Mouse (Mus musculus) testis, adult 2 months (tissue): Measurements from ENCODE around the gene Rfc2. TPM values are rescaled to one million over a fixed set of nuclear protein-coding genes. Genes with fewer than 3 reads are reported as not detected.
"Not testable (repeated sequence)": the region's sequence is repeated elsewhere in the genome, so short reads cannot be mapped to it uniquely, and the experiment has no call there.

Experiments
- H3K27ac ChIP-seq: fragments of 200-500 bp; 2 replicates; pipeline ENCODE4 v1.5.1; 2012; ENCODE audit warnings: low read depth, low read length; ENCODE audit not compliant: control insufficient read depth, insufficient read depth
- H3K27me3 ChIP-seq: fragments of 200-500 bp; 2 replicates; pipeline ENCODE4 v1.6.1; 2012; ENCODE audit warnings: mild to moderate bottlenecking, low read length, moderate library complexity; ENCODE audit not compliant: control insufficient read depth, insufficient read depth
- H3K36me3 ChIP-seq: fragments of 200-500 bp; 2 replicates; pipeline ENCODE4 v1.6.1; 2012; ENCODE audit warnings: mild to moderate bottlenecking, low read length; ENCODE audit not compliant: control insufficient read depth, insufficient read depth
- H3K4me1 ChIP-seq: fragments of 200-500 bp; 2 replicates; pipeline ENCODE4 v1.6.1; 2012; ENCODE audit warnings: low read length; ENCODE audit not compliant: control insufficient read depth, insufficient read depth
- H3K4me3 ChIP-seq: fragments of 200-500 bp; 2 replicates; pipeline ENCODE4 v1.5.1; 2012; ENCODE audit warnings: low read depth, mild to moderate bottlenecking, low read length, moderate library complexity, mixed read lengths; ENCODE audit not compliant: control insufficient read depth
- CTCF ChIP-seq: fragments of 200-500 bp; IDR thresholded peaks from 2 replicates; pipeline ENCODE4 v1.5.1; 2012; ENCODE audit warnings: low read depth, mild to moderate bottlenecking, inconsistent platforms, low read length, moderate library complexity; ENCODE audit not compliant: control insufficient read depth, insufficient read depth, insufficient replicate concordance
- POLR2A ChIP-seq: fragments of 200-500 bp; IDR thresholded peaks from 2 replicates; pipeline ENCODE4 v1.6.1; 2012; ENCODE audit warnings: low read depth, mild to moderate bottlenecking, inconsistent platforms, low read length, moderate library complexity; ENCODE audit not compliant: control insufficient read depth
- polyA plus RNA-seq: library from polyadenylated mRNA; depleted of rRNA; stranded (reverse); fragments of >200 nt; gene quantifications from 2 replicates; pipeline ENCODE4 v1.2.3, GENCODE M21; 2012; rRNA removed

Rfc2 gene
- polyA plus RNA-seq, 1 experiment, result 310 TPM

DNA sequence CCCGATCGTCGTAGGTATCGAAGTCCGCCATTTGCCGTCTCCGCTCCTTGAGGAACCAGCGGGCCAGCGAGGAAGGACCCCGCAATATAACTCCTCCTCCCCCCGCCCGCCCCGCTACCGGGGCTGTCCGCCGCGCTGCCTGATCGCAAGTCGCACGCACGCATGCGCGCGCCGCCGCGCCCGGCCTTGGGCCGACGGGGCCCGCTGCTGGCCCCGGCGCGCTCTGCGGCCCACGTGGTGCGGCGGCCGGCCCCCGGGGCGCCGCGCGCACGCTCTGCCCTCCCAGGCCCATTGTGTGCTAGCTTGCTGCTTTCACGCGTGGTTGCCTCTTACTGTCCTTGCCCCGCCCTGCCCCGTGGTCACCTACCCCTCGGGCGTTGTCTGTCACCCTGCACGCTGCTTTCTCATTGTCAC, 58.1 kb downstream of the Rfc2 start, which contains the start of gene Eif4h:
Eif4h (minus strand) TSS at position 222 of the 414 bp plus-strand sequence.
- Histone ChIP-seq H3K27ac (peak within 1 kb of the TSS; percentile 100), H3K36me3 (peaks cover 2% of the 10 kb centered on the region; the same call in 1 of the 2 replicates), H3K27me3 (no peaks in the 10 kb centered on the region), H3K4me3 (peak within 1 kb of the TSS; percentile 100), H3K4me1 (peaks cover 9% of the 10 kb centered on the region)
- TF ChIP-seq POLR2A, result peak; percentile 90
- TF ChIP-seq CTCF, result no peak

GRCm38 (mm10) chr5:134640371-134640770, 59.2 kb downstream of the Rfc2 start:
- TF ChIP-seq POLR2A, result no peak
- TF ChIP-seq CTCF, result no peak
- peaks cover 1% of the 10 kb centered on the region; the same call in 1 of the 2 replicates for H3K36me3 ChIP-seq
- no peak overlapping the region for H3K4me3 ChIP-seq
- no peaks in the 10 kb centered on the region for H3K27me3 ChIP-seq
- peaks cover 9% of the 10 kb centered on the region for H3K4me1 ChIP-seq
- H3K27ac ChIP-seq, result no peak overlapping the region

- H3K4me1 ChIP-seq, result peaks cover 5% of the 10 kb centered on the region
- H3K27me3 ChIP-seq, result no peaks in the 10 kb centered on the region
- TF ChIP-seq CTCF (no peak), POLR2A (no peak)
- no peak overlapping the region for H3K4me3 ChIP-seq
- no peaks in the 10 kb centered on the region for H3K36me3 ChIP-seq
- no peak overlapping the region for H3K27ac ChIP-seq
Observed at GRCm38 (mm10) chr5:134644121-134644520, 63.0 kb downstream of the Rfc2 start.

DNA sequence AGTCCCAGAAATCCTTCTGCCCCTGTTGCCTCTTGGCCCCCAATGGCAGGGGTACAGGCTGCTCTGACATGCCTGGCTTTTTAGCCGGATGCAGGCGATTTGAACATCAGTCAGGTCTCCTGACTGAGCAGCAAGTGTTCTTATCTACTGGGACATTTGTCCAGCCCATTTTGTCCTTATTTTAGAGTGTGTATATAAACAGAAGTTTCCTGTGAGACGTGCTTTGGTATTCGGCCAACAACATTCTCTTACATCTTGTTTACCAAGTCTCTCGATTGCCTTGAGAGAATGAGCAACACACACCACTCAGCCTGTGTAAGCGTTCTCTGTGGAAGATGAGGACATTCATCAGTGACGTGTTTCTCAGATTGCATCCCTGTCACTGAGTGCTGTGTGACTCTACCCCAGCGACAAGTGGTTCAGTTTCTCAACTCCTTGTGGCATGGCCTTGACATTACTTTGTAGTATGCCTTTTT, 63.5 kb downstream of the Rfc2 start:
- Histone ChIP-seq H3K36me3 (no peaks in the 10 kb centered on the region), H3K4me1 (peaks cover 2% of the 10 kb centered on the region; the same call in 1 of the 2 replicates), H3K27me3 (no peaks in the 10 kb centered on the region), H3K4me3 (no peak overlapping the region), H3K27ac (no peak overlapping the region)
- TF ChIP-seq POLR2A (no peak), CTCF (no peak)

DNA sequence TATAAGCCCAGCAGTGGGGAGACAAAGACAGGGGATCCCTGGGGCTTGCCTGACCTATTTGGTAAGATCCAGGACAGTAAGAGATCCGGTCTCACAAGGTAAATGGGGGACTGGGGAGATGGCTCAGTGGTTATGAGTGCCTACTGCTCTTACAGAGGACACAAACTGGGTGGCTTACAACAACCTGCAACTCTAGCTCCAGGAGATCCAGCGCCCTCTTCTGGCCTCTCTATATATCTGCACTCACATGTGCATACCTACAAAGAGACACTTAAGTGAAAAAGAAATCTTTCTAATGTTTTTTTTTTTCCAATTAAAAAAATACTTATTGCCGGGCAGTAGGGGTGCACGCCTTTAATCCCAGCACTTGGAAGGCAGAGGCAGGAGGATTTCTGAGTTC, 65.3 kb downstream of the Rfc2 start:
- no peak; the same call in 1 of the 2 replicates for TF ChIP-seq CTCF
- TF ChIP-seq POLR2A, result no peak
- Histone ChIP-seq H3K27me3 (no peaks in the 10 kb centered on the region), H3K4me3 (no peak overlapping the region), H3K27ac (no peak overlapping the region), H3K36me3 (no peaks in the 10 kb centered on the region), H3K4me1 (no peaks in the 10 kb centered on the region; the same call in 1 of the 2 replicates)

GRCm38 (mm10) chr5:134647394-134647793, 66.2 kb downstream of the Rfc2 start:
- Histone ChIP-seq H3K27me3 (no peaks in the 10 kb centered on the region), H3K4me1 (no peaks in the 10 kb centered on the region; the same call in 1 of the 2 replicates), H3K4me3 (no peak overlapping the region), H3K27ac (no peak overlapping the region), H3K36me3 (no peaks in the 10 kb centered on the region)
- peak; percentile 9; the same call in 1 of the 2 replicates for TF ChIP-seq CTCF
- no peak for TF ChIP-seq POLR2A

DNA sequence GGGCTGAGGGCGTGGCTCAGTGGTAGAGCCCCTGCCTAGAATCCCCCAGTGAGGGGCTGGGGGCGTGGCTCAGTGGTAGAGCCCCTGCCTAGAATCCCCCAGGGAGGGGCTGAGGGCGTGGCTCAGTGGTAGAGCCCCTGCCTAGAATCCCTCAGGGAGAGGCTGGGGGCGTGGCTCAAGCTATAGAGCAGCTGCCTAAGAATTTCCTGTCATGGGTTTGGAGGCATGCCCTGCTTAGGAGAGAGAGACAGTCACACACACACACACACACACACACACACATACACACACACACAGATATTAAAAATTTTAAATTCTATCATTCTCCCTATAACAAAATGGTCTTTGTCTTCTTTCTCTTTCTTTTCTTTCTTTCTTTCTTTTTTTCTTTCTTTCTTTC, 67.8 kb downstream of the Rfc2 start:
- H3K4me3 ChIP-seq, H3K36me3 ChIP-seq, H3K27me3 ChIP-seq, H3K4me1 ChIP-seq, H3K27ac ChIP-seq: not testable (repeated sequence)

DNA sequence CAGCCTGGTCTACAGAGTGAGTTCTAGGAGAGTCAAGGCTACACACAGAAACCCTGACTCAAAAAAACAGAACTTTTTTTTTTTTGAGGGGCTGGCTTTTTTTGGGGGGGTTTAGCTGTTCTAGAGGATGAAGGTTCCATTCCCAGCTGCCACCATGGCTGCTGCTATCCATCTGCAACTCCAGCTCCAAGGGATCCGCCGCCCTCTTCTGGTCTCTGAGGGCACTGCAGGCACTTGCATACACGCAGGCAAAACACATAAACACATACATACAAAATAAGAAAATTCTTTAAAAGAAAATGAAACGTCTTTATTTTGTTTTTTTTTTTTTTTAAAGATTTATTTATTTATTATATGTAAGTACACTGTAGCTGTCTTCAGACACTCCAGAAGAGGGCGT, 69.8 kb downstream of the Rfc2 start:
- H3K4me1 ChIP-seq, result no peaks in the 10 kb centered on the region; the same call in 1 of the 2 replicates
- no peak overlapping the region for H3K4me3 ChIP-seq
- H3K36me3 ChIP-seq, result no peaks in the 10 kb centered on the region
- no peak for TF ChIP-seq POLR2A
- peak; percentile 81; the same call in 1 of the 2 replicates for TF ChIP-seq CTCF
- H3K27me3 ChIP-seq, result no peaks in the 10 kb centered on the region
- no peak overlapping the region for H3K27ac ChIP-seq

Other genes starting within 250 kb of the Rfc2 start
- gene Gtf2ird1, start 124.7 kb upstream of the Rfc2 start, polyA plus RNA-seq, result 29.1 and 40.3 TPM in 2 replicates
- 4.2 and 5.7 TPM in 2 replicates for gene Clip2, start 28.9 kb upstream of the Rfc2 start, polyA plus RNA-seq
- 0.27 and 0.43 TPM in 2 replicates for gene Syna, start 21.2 kb upstream of the Rfc2 start, polyA plus RNA-seq
- 8.0 and 8.3 TPM in 2 replicates for gene Lat2, start 33.7 kb downstream of the Rfc2 start, polyA plus RNA-seq
- gene Eif4h, start 58.1 kb downstream of the Rfc2 start, polyA plus RNA-seq, result 177 and 183 TPM in 2 replicates
- 16.3 and 19.5 TPM in 2 replicates for gene Limk1, start 107.2 kb downstream of the Rfc2 start, polyA plus RNA-seq
- 12.8 and 13.8 TPM in 2 replicates for gene Eln, start 166.0 kb downstream of the Rfc2 start, polyA plus RNA-seq